Mouse (Mus musculus) bone marrow macrophage, adult 2 months (primary cell): ENCODE results near the gene Slco1a1. TPM values are rescaled to one million over a fixed set of nuclear protein-coding genes. Genes with fewer than 3 reads are reported as not detected.
"Not testable (repeated sequence)": the region's sequence is repeated elsewhere in the genome, so short reads cannot be mapped to it uniquely, and the experiment has no call there.

ENCODE experiments used
- H3K27ac ChIP-seq: 2 replicates; pipeline ENCODE4 v1.5.1; 2012; ENCODE audit warnings: low read depth, low read length; ENCODE audit not compliant: insufficient read depth
- H3K4me1 ChIP-seq: 2 replicates; pipeline ENCODE4 v1.6.1; 2012; ENCODE audit warnings: low read length; ENCODE audit not compliant: control insufficient read depth, insufficient read depth
- H3K4me3 ChIP-seq: 2 replicates; pipeline ENCODE4 v1.5.1; 2012; ENCODE audit warnings: mild to moderate bottlenecking, low read length, moderate library complexity; ENCODE audit not compliant: insufficient read depth
- CTCF ChIP-seq: IDR thresholded peaks from 2 replicates; pipeline ENCODE4 v1.5.1; 2012; ENCODE audit warnings: low read depth, mild to moderate bottlenecking, low read length, moderate library complexity
- POLR2A ChIP-seq: IDR thresholded peaks from 2 replicates; pipeline ENCODE4 v1.6.1; 2012; ENCODE audit warnings: mild to moderate bottlenecking, low read depth, low read length, borderline replicate concordance
- polyA plus RNA-seq: library from polyadenylated mRNA; stranded (reverse); fragments of >200 nt; gene quantifications from 2 replicates; pipeline ENCODE4 v1.2.4, GENCODE M21; 2012; ENCODE audit not compliant: missing spikeins, insufficient read depth, insufficient read length

Slco1a1 gene
- not detected in 2 replicates for polyA plus RNA-seq

- H3K4me3 ChIP-seq, result no peak within 1 kb of the TSS
- no peak within 1 kb of the TSS for H3K27ac ChIP-seq
- TF ChIP-seq CTCF (no peak), POLR2A (no peak)
- H3K4me1 ChIP-seq, result no peaks in the 10 kb centered on the region
These were observed at the start of gene Slco1a1 for GRCm38 (mm10) chr6:141946862-141947261. Slco1a1 (minus strand) TSS chr6:141946962.

- no peak for TF ChIP-seq CTCF
- no peak for TF ChIP-seq POLR2A
- Histone ChIP-seq H3K4me3 (no peak overlapping the region), H3K27ac (no peak overlapping the region), H3K4me1 (no peaks in the 10 kb centered on the region)
These were observed 40.0 kb upstream of the Slco1a1 start for GRCm38 (mm10) chr6:141986772-141987171.

GRCm38 (mm10) chr6:141984644-141985043 lies 37.9 kb upstream of the Slco1a1 start:
- no peak for TF ChIP-seq POLR2A
- no peak for TF ChIP-seq CTCF
- Histone ChIP-seq H3K27ac (no peak overlapping the region), H3K4me1 (no peaks in the 10 kb centered on the region), H3K4me3 (no peak overlapping the region)

GRCm38 (mm10) chr6:141962420-141962819 lies 15.7 kb upstream of the Slco1a1 start:
- Histone ChIP-seq H3K27ac (no peak overlapping the region), H3K4me3 (no peak overlapping the region), H3K4me1 (no peaks in the 10 kb centered on the region)
- TF ChIP-seq CTCF, result no peak
- no peak for TF ChIP-seq POLR2A

GRCm38 (mm10) chr6:141961861-141962260 lies 15.1 kb upstream of the Slco1a1 start:
- Histone ChIP-seq H3K4me1 (no peaks in the 10 kb centered on the region), H3K27ac (no peak overlapping the region), H3K4me3 (no peak overlapping the region)
- no peak for TF ChIP-seq CTCF
- TF ChIP-seq POLR2A, result no peak

GRCm38 (mm10) chr6:141960482-141960881 lies 13.7 kb upstream of the Slco1a1 start:
- H3K4me3 ChIP-seq, result no peak overlapping the region
- H3K27ac ChIP-seq, result no peak overlapping the region
- H3K4me1 ChIP-seq, result no peaks in the 10 kb centered on the region
- TF ChIP-seq POLR2A, result no peak
- TF ChIP-seq CTCF, result no peak

GRCm38 (mm10) chr6:141940451-141940850 lies 6.3 kb downstream of the Slco1a1 start:
- no peak overlapping the region for H3K27ac ChIP-seq
- no peak overlapping the region for H3K4me3 ChIP-seq
- TF ChIP-seq POLR2A (no peak), CTCF (no peak)
- no peaks in the 10 kb centered on the region for H3K4me1 ChIP-seq

- H3K4me1 ChIP-seq, result no peaks in the 10 kb centered on the region
- no peak overlapping the region for H3K27ac ChIP-seq
- no peak overlapping the region for H3K4me3 ChIP-seq
- TF ChIP-seq CTCF (no peak), POLR2A (no peak)
These were observed 48.6 kb downstream of the Slco1a1 start for GRCm38 (mm10) chr6:141898197-141898596.

GRCm38 (mm10) chr6:141889723-141890122 lies 57.0 kb downstream of the Slco1a1 start:
- H3K4me3 ChIP-seq, result no peak overlapping the region
- no peak for TF ChIP-seq POLR2A
- no peak for TF ChIP-seq CTCF
- no peaks in the 10 kb centered on the region for H3K4me1 ChIP-seq
- no peak overlapping the region for H3K27ac ChIP-seq

- no peak overlapping the region for H3K4me3 ChIP-seq
- TF ChIP-seq CTCF (no peak), POLR2A (no peak)
- no peaks in the 10 kb centered on the region for H3K4me1 ChIP-seq
- no peak overlapping the region for H3K27ac ChIP-seq
These were observed 58.5 kb downstream of the Slco1a1 start for GRCm38 (mm10) chr6:141888248-141888647.

GRCm38 (mm10) chr6:141882581-141882980 lies 64.2 kb downstream of the Slco1a1 start:
- H3K4me3 ChIP-seq, result no peak overlapping the region
- H3K4me1 ChIP-seq, result no peaks in the 10 kb centered on the region
- no peak for TF ChIP-seq POLR2A
- TF ChIP-seq CTCF, result no peak

GRCm38 (mm10) chr6:141875742-141876141 lies 71.0 kb downstream of the Slco1a1 start:
- not testable (repeated sequence) for H3K4me1 ChIP-seq, H3K27ac ChIP-seq, H3K4me3 ChIP-seq

More at GRCm38 (mm10) chr6:141882581-141882980, 64.2 kb downstream of the Slco1a1 start:
- H3K27ac ChIP-seq, result no peak overlapping the region
